Comparison of ENCODE assay signal across 19 mouse cellular contexts in the genomic region with DNA sequence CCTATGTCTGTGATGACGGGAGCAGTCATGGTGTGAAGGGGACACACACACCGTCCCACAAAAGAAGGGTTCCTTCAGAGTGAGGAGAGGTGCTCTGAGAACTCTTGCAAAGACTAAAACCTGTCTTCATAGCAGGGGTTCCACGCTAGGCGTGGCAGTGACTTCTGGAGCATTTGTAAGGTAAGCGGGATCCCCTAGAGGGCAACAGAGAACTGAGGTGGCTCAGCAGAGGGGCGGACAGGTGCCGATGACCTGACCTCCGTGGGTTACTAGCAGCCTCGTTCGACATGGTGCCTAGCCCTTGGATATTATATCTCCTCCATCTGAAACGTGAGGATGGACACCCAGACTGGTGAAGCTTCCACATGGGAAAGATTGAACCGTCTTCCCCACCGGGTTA.
DNase-seq lines count a peak whose midpoint lies in the region; ATAC-seq and TF ChIP-seq lines count a peak whose summit lies in the region.
"Had no signal": no experiment of that assay in that cellular context is flagged by ENCODE, and none has a peak within 500 bp of the region (broad histone marks: within the 10 kb centered on the region; RNA-seq: fewer than 3 reads in every experiment).

No protein-coding gene starts in this region.

- H3K27me3 ChIP-seq in intestine, postnatal 0 days (replicated peaks; ENCODE audit: control insufficient read depth, insufficient read depth, low read length) = no peaks in the 10 kb centered on the region
- H3K27me3 ChIP-seq in intestine, embryonic 15.5 days (replicated peaks) = no peaks in the 10 kb centered on the region
- no peaks in the 10 kb centered on the region; the same call in 1 of the 2 replicates for H3K27me3 ChIP-seq in midbrain, embryonic 11.5 days (ENCODE audit: control insufficient read depth, insufficient read depth, low read length)
- H3K27me3 ChIP-seq in midbrain, embryonic 14.5 days (ENCODE audit: control insufficient read depth, insufficient read depth, low read length) = no peaks in the 10 kb centered on the region
- H3K27me3 ChIP-seq in ES-Bruce4 (ENCODE audit: control insufficient read depth, insufficient read depth, low read length, poor library complexity, severe bottlenecking) = no peaks in the 10 kb centered on the region
- H3K27me3 ChIP-seq: embryonic facial prominence, embryonic 13.5 days had no signal

- no peaks in the 10 kb centered on the region for H3K4me1 ChIP-seq in intestine, postnatal 0 days (replicated peaks; ENCODE audit: control insufficient read depth, insufficient read depth, low read length)
- no peaks in the 10 kb centered on the region for H3K4me1 ChIP-seq in intestine, embryonic 15.5 days (replicated peaks)
- peaks cover 24% of the 10 kb centered on the region for H3K4me1 ChIP-seq in midbrain, embryonic 11.5 days (ENCODE audit: control insufficient read depth, insufficient read depth, low read length)
- H3K4me1 ChIP-seq in midbrain, embryonic 14.5 days (ENCODE audit: control insufficient read depth, insufficient read depth, low read length) = 0 out of 2 replicates have a peak, but pooled peaks cover 8% of the 10 kb centered on the region
- no peaks in the 10 kb centered on the region for H3K4me1 ChIP-seq in ES-Bruce4 (ENCODE audit: control insufficient read depth, insufficient read depth, low read length)

- ATAC-seq in intestine, postnatal 0 days = no peak
- no peak for ATAC-seq in intestine, embryonic 15.5 days
- no peak for ATAC-seq in midbrain, embryonic 11.5 days (ENCODE audit: low FRiP score)
- no peak for ATAC-seq in midbrain, embryonic 14.5 days (ENCODE audit: low FRiP score, low TSS enrichment)
- ATAC-seq: forebrain, embryonic 13.5 days had no signal

- TF ChIP-seq CTCF in intestine, postnatal 0 days (IDR thresholded peaks at IDR 0.05; ENCODE audit: low read depth) = peak; percentile 20; the same call in 1 of the 2 replicates
- TF ChIP-seq CTCF in ES-Bruce4 (IDR thresholded peaks at IDR 0.05; ENCODE audit: low read depth, low read length) = peak; percentile 25

- TF ChIP-seq POLR2A in ES-Bruce4 (IDR thresholded peaks at IDR 0.05; ENCODE audit: insufficient read depth, low read length) = no peak

- peak; percentile 80 for DNase-seq in midbrain, embryonic 11.5 days (ENCODE audit: low spot score, missing footprints)
- no peak for DNase-seq in midbrain, embryonic 14.5 days
- peak; percentile 36 to 56 for DNase-seq in thymus, postnatal 36 days
- no peak for DNase-seq in spleen, adult 18-20 months
- DNase-seq in cerebellum, postnatal 36 days = no peak
- DNase-seq: adrenal gland, postnatal 10 days; cerebellum, adult 11-12 months; cerebellum, adult 9-10 months; cerebellum, postnatal 25 days; gastrocnemius, adult 2 months; gastrocnemius, postnatal 25 days had no signal

- no peaks in the 10 kb centered on the region for H3K9me3 ChIP-seq in intestine, postnatal 0 days (ENCODE audit: control insufficient read depth)
- H3K9me3 ChIP-seq in intestine, embryonic 15.5 days = no peaks in the 10 kb centered on the region
- no peaks in the 10 kb centered on the region for H3K9me3 ChIP-seq in midbrain, embryonic 11.5 days (ENCODE audit: control insufficient read depth, low read length)
- H3K9me3 ChIP-seq in midbrain, embryonic 14.5 days (ENCODE audit: control insufficient read depth, low read length) = no peaks in the 10 kb centered on the region
- no peaks in the 10 kb centered on the region for H3K9me3 ChIP-seq in ES-Bruce4 (replicated peaks; ENCODE audit: control insufficient read depth, insufficient read depth, low read length, poor library complexity, severe bottlenecking)
- H3K9me3 ChIP-seq: embryonic facial prominence, embryonic 13.5 days; forebrain, embryonic 13.5 days; heart, embryonic 12.5 days; hindbrain, embryonic 10.5 days had no signal

- H3K4me3 ChIP-seq in intestine, postnatal 0 days (ENCODE audit: low read depth, low read length) = no peak overlapping the region
- H3K4me3 ChIP-seq in intestine, embryonic 15.5 days (replicated peaks) = no peak overlapping the region
- no peak overlapping the region for H3K4me3 ChIP-seq in midbrain, embryonic 11.5 days (ENCODE audit: low read depth, low read length)
- no peak overlapping the region for H3K4me3 ChIP-seq in midbrain, embryonic 14.5 days (replicated peaks; ENCODE audit: low read depth, low read length)
- H3K4me3 ChIP-seq in ES-Bruce4 (ENCODE audit: low read depth, low read length) = no peak overlapping the region
- H3K4me3 ChIP-seq: embryonic facial prominence, embryonic 13.5 days; forebrain, embryonic 13.5 days; gastrocnemius, adult 2 months; heart, embryonic 12.5 days; hindbrain, embryonic 10.5 days had no signal

- no peak for TF ChIP-seq EP300 in ES-Bruce4 (IDR thresholded peaks at IDR 0.05; ENCODE audit: insufficient read depth, low read depth, low read length)

- H3K4me2 ChIP-seq in intestine, postnatal 0 days (replicated peaks; ENCODE audit: low read depth) = no peak overlapping the region
- no peak overlapping the region for H3K4me2 ChIP-seq in intestine, embryonic 15.5 days (replicated peaks)
- no peak overlapping the region for H3K4me2 ChIP-seq in midbrain, embryonic 11.5 days
- H3K4me2 ChIP-seq in midbrain, embryonic 14.5 days (ENCODE audit: low read length) = no peak overlapping the region
- H3K4me2 ChIP-seq: embryonic facial prominence, embryonic 13.5 days; forebrain, embryonic 13.5 days; heart, embryonic 12.5 days; hindbrain, embryonic 14.5 days had no signal

- H3K36me3 ChIP-seq in intestine, postnatal 0 days (ENCODE audit: control insufficient read depth, insufficient read depth) = no peaks in the 10 kb centered on the region
- no peaks in the 10 kb centered on the region for H3K36me3 ChIP-seq in intestine, embryonic 15.5 days
- no peaks in the 10 kb centered on the region for H3K36me3 ChIP-seq in midbrain, embryonic 11.5 days (ENCODE audit: control insufficient read depth, insufficient read depth, low read length)
- H3K36me3 ChIP-seq in midbrain, embryonic 14.5 days (ENCODE audit: control insufficient read depth, insufficient read depth, low read length) = no peaks in the 10 kb centered on the region
- no peaks in the 10 kb centered on the region for H3K36me3 ChIP-seq in ES-Bruce4 (ENCODE audit: control insufficient read depth, insufficient read depth, low read length, poor library complexity, severe bottlenecking)
- H3K36me3 ChIP-seq: embryonic facial prominence, embryonic 13.5 days; heart, embryonic 12.5 days had no signal

- no peak overlapping the region for H3K27ac ChIP-seq in intestine, postnatal 0 days (ENCODE audit: low read depth, low read length)
- H3K27ac ChIP-seq in intestine, embryonic 15.5 days = no peak overlapping the region
- H3K27ac ChIP-seq in midbrain, embryonic 11.5 days (ENCODE audit: low read depth, low read length) = no peak overlapping the region
- no peak overlapping the region for H3K27ac ChIP-seq in midbrain, embryonic 14.5 days (replicated peaks; ENCODE audit: low read depth, low read length)
- no peak overlapping the region for H3K27ac ChIP-seq in ES-Bruce4 (ENCODE audit: insufficient read depth, low read length)
- H3K27ac ChIP-seq: embryonic facial prominence, embryonic 13.5 days; forebrain, embryonic 13.5 days; gastrocnemius, adult 2 months; hindbrain, embryonic 14.5 days had no signal

- 49% methylated on average over 13 of the region's 13 CpGs for WGBS in intestine, postnatal 0 days
- 59% methylated on average over 13 of the region's 13 CpGs for WGBS in intestine, embryonic 15.5 days
- WGBS in midbrain, embryonic 11.5 days = 76% methylated on average over 13 of the region's 13 CpGs
- WGBS in midbrain, embryonic 14.5 days = 79% methylated on average over 13 of the region's 13 CpGs

- no peak overlapping the region for H3K9ac ChIP-seq in intestine, postnatal 0 days (ENCODE audit: low read depth, low read length)
- no peak overlapping the region for H3K9ac ChIP-seq in intestine, embryonic 15.5 days
- no peak overlapping the region for H3K9ac ChIP-seq in midbrain, embryonic 11.5 days (ENCODE audit: low read length)
- no peak overlapping the region for H3K9ac ChIP-seq in midbrain, embryonic 14.5 days (replicated peaks; ENCODE audit: low read length)
- H3K9ac ChIP-seq in ES-Bruce4 (ENCODE audit: low read depth, poor library complexity, severe bottlenecking) = no peak overlapping the region
- H3K9ac ChIP-seq: embryonic facial prominence, embryonic 13.5 days; forebrain, embryonic 13.5 days; heart, embryonic 12.5 days; hindbrain, embryonic 14.5 days had no signal

Comparison
In these comparisons a context has a peak if more than half of its experiments do, and no peak if none do; other contexts are left out.
1. DNase-seq: peak in midbrain, embryonic 11.5 days (single experiment) and thymus, postnatal 36 days (2 of 2); none in midbrain, embryonic 14.5 days (single experiment), spleen, adult 18-20 months (0 of 2) and cerebellum, postnatal 36 days (0 of 2).